Mouse (Mus musculus): ENCODE data around the gene Map4k4. TPM values are rescaled to one million over a fixed set of nuclear protein-coding genes. Genes with fewer than 3 reads are reported as not detected.

Map4k4 gene
- polyA plus RNA-seq, 1 experiment from 2014 or later = 23.7 TPM

GRCm38 (mm10) chr1:40045686-40046085 lies 145.0 kb downstream of the Map4k4 start:
- Histone ChIP-seq H3K4me2 (no peak overlapping the region), H3K4me1 (ENCODE audit: control insufficient read depth, insufficient read depth, low read length) (no peaks in the 10 kb centered on the region), H3K9ac (ENCODE audit: low read depth, low read length) (no peak overlapping the region), H3K27ac (ENCODE audit: low read depth, low read length) (no peak overlapping the region), H3K36me3 (ENCODE audit: control insufficient read depth, insufficient read depth, low read length) (no peaks in the 10 kb centered on the region), H3K4me3 (ENCODE audit: low read depth, low read length) (no peak overlapping the region), H3K27me3 (ENCODE audit: control insufficient read depth, insufficient read depth, low read length) (no peaks in the 10 kb centered on the region), H3K9me3 (replicated peaks; ENCODE audit: control insufficient read depth, low read length) (no peaks in the 10 kb centered on the region)
- WGBS (ENCODE audit: insufficient replicate concordance) = 70% methylated on average over 6 of the region's 6 CpGs
- no peak for ATAC-seq (replicated peaks; ENCODE audit: insufficient number of reproducible peaks, low FRiP score, low TSS enrichment)

DNA sequence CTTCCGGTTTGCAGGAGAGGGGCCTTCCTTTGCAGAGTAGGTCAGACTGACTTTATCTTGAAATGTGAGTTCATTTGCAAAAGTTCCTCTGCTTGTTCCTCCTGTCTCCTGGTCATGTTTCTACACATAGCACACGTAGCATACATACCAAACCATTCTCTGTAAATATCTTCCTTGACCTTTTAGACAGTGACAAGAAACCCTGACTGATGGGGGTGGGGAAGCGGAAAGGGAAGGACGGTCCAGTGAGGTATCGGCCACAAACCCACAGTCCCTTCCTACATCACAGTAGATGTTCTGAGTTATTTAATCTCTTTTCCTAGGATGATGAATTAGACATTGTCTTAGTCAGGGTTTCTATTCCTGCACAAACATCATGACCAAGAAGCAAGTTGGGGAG lies 145.9 kb downstream of the Map4k4 start:
- 71% methylated on average over 5 of the region's 5 CpGs for WGBS (ENCODE audit: insufficient replicate concordance)
- Histone ChIP-seq H3K27me3 (ENCODE audit: control insufficient read depth, insufficient read depth, low read length) (no peaks in the 10 kb centered on the region), H3K4me1 (ENCODE audit: control insufficient read depth, insufficient read depth, low read length) (no peaks in the 10 kb centered on the region), H3K9ac (ENCODE audit: low read depth, low read length) (no peak overlapping the region), H3K4me2 (no peak overlapping the region), H3K27ac (ENCODE audit: low read depth, low read length) (no peak overlapping the region), H3K36me3 (ENCODE audit: control insufficient read depth, insufficient read depth, low read length) (no peaks in the 10 kb centered on the region), H3K4me3 (ENCODE audit: low read depth, low read length) (no peak overlapping the region), H3K9me3 (replicated peaks; ENCODE audit: control insufficient read depth, low read length) (no peaks in the 10 kb centered on the region)
- ATAC-seq (replicated peaks; ENCODE audit: insufficient number of reproducible peaks, low FRiP score, low TSS enrichment) = no peak

DNA sequence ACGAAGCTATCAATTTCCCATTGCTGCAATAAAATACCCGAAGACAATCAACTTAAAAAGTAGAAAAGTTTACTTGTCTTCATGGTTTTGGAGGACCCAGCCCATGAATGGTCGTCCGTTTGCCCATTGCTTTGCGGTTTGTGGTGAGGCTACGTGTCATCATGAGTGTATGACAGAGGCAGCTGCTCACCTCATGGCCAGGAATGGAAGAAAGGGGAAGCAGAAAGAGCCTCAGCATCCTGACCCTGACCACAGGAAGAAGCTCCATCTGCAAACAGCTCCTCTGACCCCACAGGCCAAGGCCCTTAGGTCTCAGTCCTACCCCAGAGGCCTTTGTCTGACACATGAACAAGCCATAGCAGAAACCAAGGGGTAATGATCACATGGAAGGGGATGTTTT lies 150.4 kb downstream of the Map4k4 start:
- no peaks in the 10 kb centered on the region for H3K27me3 ChIP-seq (ENCODE audit: control insufficient read depth, insufficient read depth, low read length)
- no peak for ATAC-seq (replicated peaks; ENCODE audit: insufficient number of reproducible peaks, low FRiP score, low TSS enrichment)
- no peaks in the 10 kb centered on the region for H3K36me3 ChIP-seq (ENCODE audit: control insufficient read depth, insufficient read depth, low read length)
- no peak overlapping the region for H3K4me3 ChIP-seq (ENCODE audit: low read depth, low read length)
- no peak overlapping the region for H3K4me2 ChIP-seq
- no peak overlapping the region for H3K9ac ChIP-seq (ENCODE audit: low read depth, low read length)
- WGBS (ENCODE audit: insufficient replicate concordance) = 87% methylated on average over 6 of the region's 6 CpGs
- H3K9me3 ChIP-seq (replicated peaks; ENCODE audit: control insufficient read depth, low read length) = no peaks in the 10 kb centered on the region
- no peak overlapping the region for H3K27ac ChIP-seq (ENCODE audit: low read depth, low read length)
- H3K4me1 ChIP-seq (ENCODE audit: control insufficient read depth, insufficient read depth, low read length) = no peaks in the 10 kb centered on the region

- no peaks in the 10 kb centered on the region for H3K9me3 ChIP-seq (replicated peaks; ENCODE audit: control insufficient read depth, low read length)
- H3K4me2 ChIP-seq = no peak overlapping the region
- no peak overlapping the region for H3K27ac ChIP-seq (ENCODE audit: low read depth, low read length)
- no peak for ATAC-seq (replicated peaks; ENCODE audit: insufficient number of reproducible peaks, low FRiP score, low TSS enrichment)
- no peaks in the 10 kb centered on the region for H3K36me3 ChIP-seq (ENCODE audit: control insufficient read depth, insufficient read depth, low read length)
- 57% methylated on average over 8 of the region's 8 CpGs for WGBS (ENCODE audit: insufficient replicate concordance)
- H3K4me1 ChIP-seq (ENCODE audit: control insufficient read depth, insufficient read depth, low read length) = no peaks in the 10 kb centered on the region
- H3K27me3 ChIP-seq (ENCODE audit: control insufficient read depth, insufficient read depth, low read length) = no peaks in the 10 kb centered on the region
- H3K9ac ChIP-seq (ENCODE audit: low read depth, low read length) = no peak overlapping the region
- H3K4me3 ChIP-seq (ENCODE audit: low read depth, low read length) = no peak overlapping the region
Measured at GRCm38 (mm10) chr1:40052156-40052555, 151.4 kb downstream of the Map4k4 start.

DNA sequence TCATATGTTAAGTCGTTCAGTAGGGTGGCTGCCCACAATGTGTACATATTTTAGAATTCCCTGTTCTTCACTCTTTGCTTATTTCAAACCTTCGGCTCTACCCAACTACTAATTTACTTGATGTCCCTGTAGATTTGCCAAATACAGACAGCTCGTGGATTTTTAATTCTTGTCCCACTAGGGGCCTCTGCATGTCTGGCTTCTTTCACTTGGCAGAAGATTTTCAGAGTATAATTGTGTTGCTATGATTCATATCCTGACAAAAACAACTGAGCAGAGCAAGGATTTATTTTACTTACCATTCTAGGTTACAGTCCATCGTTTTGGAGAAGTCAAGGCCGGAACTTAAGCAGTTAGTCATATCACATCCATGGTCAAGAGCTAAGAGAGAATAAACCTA lies 152.4 kb downstream of the Map4k4 start:
- 79% methylated on average over 5 of the region's 5 CpGs for WGBS (ENCODE audit: insufficient replicate concordance)
- Histone ChIP-seq H3K4me2 (no peak overlapping the region), H3K27ac (ENCODE audit: low read depth, low read length) (no peak overlapping the region)

GRCm38 (mm10) chr1:40055051-40055450 lies 154.3 kb downstream of the Map4k4 start:
- Histone ChIP-seq H3K9ac (ENCODE audit: low read depth, low read length) (no peak overlapping the region), H3K36me3 (ENCODE audit: control insufficient read depth, insufficient read depth, low read length) (no peaks in the 10 kb centered on the region), H3K27ac (ENCODE audit: low read depth, low read length) (no peak overlapping the region), H3K4me1 (ENCODE audit: control insufficient read depth, insufficient read depth, low read length) (no peaks in the 10 kb centered on the region), H3K4me2 (no peak overlapping the region), H3K9me3 (replicated peaks; ENCODE audit: control insufficient read depth, low read length) (no peaks in the 10 kb centered on the region), H3K27me3 (ENCODE audit: control insufficient read depth, insufficient read depth, low read length) (no peaks in the 10 kb centered on the region), H3K4me3 (ENCODE audit: low read depth, low read length) (no peak overlapping the region)
- no peak for ATAC-seq (replicated peaks; ENCODE audit: insufficient number of reproducible peaks, low FRiP score, low TSS enrichment)
- WGBS (ENCODE audit: insufficient replicate concordance) = 77% methylated on average over 7 of the region's 7 CpGs

More for the DNA sequence above, 152.4 kb downstream of the Map4k4 start:
- Histone ChIP-seq H3K27me3 (ENCODE audit: control insufficient read depth, insufficient read depth, low read length) (no peaks in the 10 kb centered on the region), H3K9ac (ENCODE audit: low read depth, low read length) (no peak overlapping the region), H3K4me3 (ENCODE audit: low read depth, low read length) (no peak overlapping the region), H3K4me1 (ENCODE audit: control insufficient read depth, insufficient read depth, low read length) (no peaks in the 10 kb centered on the region), H3K9me3 (replicated peaks; ENCODE audit: control insufficient read depth, low read length) (no peaks in the 10 kb centered on the region), H3K36me3 (ENCODE audit: control insufficient read depth, insufficient read depth, low read length) (no peaks in the 10 kb centered on the region)
- ATAC-seq (replicated peaks; ENCODE audit: insufficient number of reproducible peaks, low FRiP score, low TSS enrichment) = no peak

DNA sequence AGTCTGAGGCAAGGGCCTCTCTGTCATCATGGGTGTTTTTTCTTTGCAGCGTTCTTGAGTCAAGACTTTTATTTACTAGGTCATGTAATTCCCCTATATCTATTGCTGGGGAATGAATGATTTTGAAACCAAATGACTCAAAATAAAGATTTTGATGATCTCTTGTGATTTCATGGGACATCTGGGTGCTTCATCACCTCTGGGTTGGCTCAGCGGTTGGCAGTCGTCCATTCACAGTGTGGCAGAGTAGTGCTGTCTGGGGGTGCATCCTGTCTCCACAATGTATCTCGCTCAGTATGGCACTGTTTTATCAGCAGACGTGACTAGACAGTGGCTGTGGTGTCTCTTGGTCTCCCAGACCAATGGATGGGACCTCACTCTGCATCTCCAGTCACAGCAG lies 155.2 kb downstream of the Map4k4 start:
- Histone ChIP-seq H3K4me1 (ENCODE audit: control insufficient read depth, insufficient read depth, low read length) (no peaks in the 10 kb centered on the region), H3K9ac (ENCODE audit: low read depth, low read length) (no peak overlapping the region), H3K9me3 (replicated peaks; ENCODE audit: control insufficient read depth, low read length) (no peaks in the 10 kb centered on the region), H3K36me3 (ENCODE audit: control insufficient read depth, insufficient read depth, low read length) (no peaks in the 10 kb centered on the region), H3K27ac (ENCODE audit: low read depth, low read length) (no peak overlapping the region), H3K4me3 (ENCODE audit: low read depth, low read length) (no peak overlapping the region), H3K4me2 (no peak overlapping the region), H3K27me3 (ENCODE audit: control insufficient read depth, insufficient read depth, low read length) (no peaks in the 10 kb centered on the region)
- 84% methylated on average over 5 of the region's 5 CpGs for WGBS (ENCODE audit: insufficient replicate concordance)
- no peak for ATAC-seq (replicated peaks; ENCODE audit: insufficient number of reproducible peaks, low FRiP score, low TSS enrichment)

DNA sequence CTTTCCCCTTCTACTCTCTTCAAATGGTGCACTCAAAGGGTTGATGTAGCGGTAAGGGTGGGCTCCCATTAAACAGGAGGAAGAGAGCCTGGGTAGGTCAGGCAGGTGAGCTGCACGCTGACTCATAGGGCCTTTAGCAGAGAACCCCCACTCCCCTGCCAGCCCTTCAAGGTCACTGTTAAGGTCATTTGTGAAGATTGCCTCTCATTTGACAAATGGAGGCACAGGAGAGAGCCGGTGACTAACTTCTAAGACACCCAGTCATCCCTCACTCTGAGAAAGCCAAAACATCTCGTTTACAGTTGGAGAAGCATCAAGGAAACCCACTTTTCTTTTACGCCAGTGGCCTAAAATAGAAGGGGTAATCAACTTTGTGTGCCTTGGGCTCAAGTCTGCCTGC lies 156.6 kb downstream of the Map4k4 start:
- Histone ChIP-seq H3K27me3 (ENCODE audit: control insufficient read depth, insufficient read depth, low read length) (no peaks in the 10 kb centered on the region), H3K9me3 (replicated peaks; ENCODE audit: control insufficient read depth, low read length) (no peaks in the 10 kb centered on the region), H3K4me3 (ENCODE audit: low read depth, low read length) (no peak overlapping the region), H3K4me1 (ENCODE audit: control insufficient read depth, insufficient read depth, low read length) (no peaks in the 10 kb centered on the region; the same call in 1 of the 2 replicates), H3K9ac (ENCODE audit: low read depth, low read length) (no peak overlapping the region), H3K27ac (ENCODE audit: low read depth, low read length) (no peak overlapping the region), H3K36me3 (ENCODE audit: control insufficient read depth, insufficient read depth, low read length) (no peaks in the 10 kb centered on the region), H3K4me2 (no peak overlapping the region)
- ATAC-seq (replicated peaks; ENCODE audit: insufficient number of reproducible peaks, low FRiP score, low TSS enrichment) = no peak
- WGBS (ENCODE audit: insufficient replicate concordance) = 54% methylated on average over 5 of the region's 5 CpGs

DNA sequence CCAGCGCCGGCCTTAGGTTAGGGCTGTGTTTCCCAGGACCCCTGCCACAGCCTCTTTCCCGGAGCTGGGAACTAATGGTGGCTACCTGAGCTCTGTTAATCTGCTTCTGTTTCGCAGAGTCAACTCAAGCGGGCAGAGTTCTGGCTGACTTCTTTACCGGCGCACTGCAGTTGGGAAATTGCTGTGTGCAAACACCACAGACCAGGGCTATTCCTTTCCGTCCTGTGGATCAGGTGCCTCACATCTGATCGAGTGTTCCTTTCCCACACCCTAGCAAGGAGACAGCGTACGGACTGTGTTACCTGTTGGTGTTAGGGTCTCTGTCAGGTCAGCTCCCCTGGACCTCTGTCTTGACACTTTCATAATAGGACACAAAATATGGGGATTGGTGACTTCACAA lies 157.3 kb downstream of the Map4k4 start:
- no peaks in the 10 kb centered on the region for H3K27me3 ChIP-seq (ENCODE audit: control insufficient read depth, insufficient read depth, low read length)
- no peak overlapping the region for H3K4me3 ChIP-seq (ENCODE audit: low read depth, low read length)
- 0 out of 2 replicates have a peak, but pooled peaks have one; percentile 17 for ATAC-seq (replicated peaks; ENCODE audit: insufficient number of reproducible peaks, low FRiP score, low TSS enrichment)
- H3K36me3 ChIP-seq (ENCODE audit: control insufficient read depth, insufficient read depth, low read length) = no peaks in the 10 kb centered on the region
- no peaks in the 10 kb centered on the region; the same call in 1 of the 2 replicates for H3K4me1 ChIP-seq (ENCODE audit: control insufficient read depth, insufficient read depth, low read length)
- H3K9ac ChIP-seq (ENCODE audit: low read depth, low read length) = no peak overlapping the region
- no peaks in the 10 kb centered on the region for H3K9me3 ChIP-seq (replicated peaks; ENCODE audit: control insufficient read depth, low read length)
- H3K4me2 ChIP-seq = no peak overlapping the region
- no peak overlapping the region for H3K27ac ChIP-seq (ENCODE audit: low read depth, low read length)
- 58% methylated on average over 11 of the region's 11 CpGs for WGBS (ENCODE audit: insufficient replicate concordance)
